Mouse (Mus musculus) liver, postnatal 0 days (tissue): ENCODE results near the gene Th.

ENCODE experiments used
- CTCF ChIP-seq: sonication (generic); IDR thresholded peaks from 2 replicates; pipeline ENCODE4 v1.5.1; 2016; ENCODE audit warnings: antibody characterized with exemption, low read depth
- EP300 ChIP-seq: IDR thresholded peaks from 2 replicates; pipeline ENCODE4 v1.6.1; 2016; ENCODE audit warnings: antibody characterized with exemption, low read depth, mild to moderate bottlenecking

- peak; percentile 100 for TF ChIP-seq CTCF
- TF ChIP-seq EP300 = no peak
These were observed 12.0 kb downstream of the Th start for GRCm38 (mm10) chr7:142918641-142919628.
